Comparison of ENCODE assay signal across 21 mouse cellular contexts in genomic region chr1:39636196-39636595, GRCm38 (mm10). TPM values are rescaled to one million over a fixed set of nuclear protein-coding genes. Genes with fewer than 3 reads are reported as not detected.
A peak's percentile ranks its signal among the peaks of the same experiment; 100 is the strongest.
DNase-seq lines count a peak whose midpoint lies in the region; ATAC-seq and TF ChIP-seq lines count a peak whose summit lies in the region.
"Had no signal": no experiment of that assay in that cellular context is flagged by ENCODE, and none has a peak within 500 bp of the region (broad histone marks: within the 10 kb centered on the region; RNA-seq: fewer than 3 reads in every experiment).

No protein-coding gene starts in this region.

- intact Hi-C loops in left cerebral cortex, adult 2 months (cut with DNase I) = no loop called here

- no peak for DNase-seq in forebrain, embryonic 10.5 days (ENCODE audit: extremely low spot score, low spot score)
- no peak for DNase-seq in left cerebral cortex, adult 2 months (ENCODE audit: extremely low spot score in 1 of 2, low spot score in 2 of 2)
- DNase-seq in left cerebral cortex, adult 9 months (ENCODE audit: low spot score in 2 of 2) = no peak
- DNase-seq in embryonic facial prominence, embryonic 10.5 days (ENCODE audit: low spot score) = no peak
- no peak for DNase-seq in adrenal gland, adult 2 months
- DNase-seq in kidney, postnatal 14 days = no peak
- DNase-seq: cerebellum, adult 2 months; cerebellum, postnatal 36 days; kidney, adult 8-10 months; kidney, postnatal 25 days; right cerebral cortex, postnatal 25 days had no signal

- H3K36me3 ChIP-seq in forebrain, embryonic 10.5 days (replicated peaks) = no peaks in the 10 kb centered on the region
- no peaks in the 10 kb centered on the region for H3K36me3 ChIP-seq in forebrain, embryonic 12.5 days (replicated peaks)
- H3K36me3 ChIP-seq in embryonic facial prominence, embryonic 10.5 days (replicated peaks) = no peaks in the 10 kb centered on the region
- H3K36me3 ChIP-seq: forebrain, embryonic 15.5 days; G1E; heart, embryonic 15.5 days; limb, embryonic 12.5 days; midbrain, embryonic 15.5 days; stomach, embryonic 15.5 days had no signal

- H3K9me3 ChIP-seq in forebrain, embryonic 10.5 days = no peaks in the 10 kb centered on the region
- H3K9me3 ChIP-seq in forebrain, embryonic 12.5 days = no peaks in the 10 kb centered on the region
- H3K9me3 ChIP-seq in embryonic facial prominence, embryonic 10.5 days = no peaks in the 10 kb centered on the region
- H3K9me3 ChIP-seq: forebrain, embryonic 15.5 days; G1E; heart, embryonic 15.5 days; limb, embryonic 12.5 days; midbrain, embryonic 15.5 days; stomach, embryonic 15.5 days had no signal

- no peak overlapping the region for H3K4me2 ChIP-seq in forebrain, embryonic 12.5 days
- H3K4me2 ChIP-seq: forebrain, embryonic 15.5 days; heart, embryonic 15.5 days; limb, embryonic 12.5 days; midbrain, embryonic 15.5 days; stomach, embryonic 15.5 days had no signal

- no peak for ATAC-seq in forebrain, embryonic 12.5 days (ENCODE audit: low FRiP score)
- peak; percentile 61; the same call in 1 of the 2 replicates for ATAC-seq in megakaryocyte progenitor cell, adult 5-6 weeks (replicated peaks; ENCODE audit: poor library complexity)
- ATAC-seq: forebrain, embryonic 15.5 days had no signal

- no peak for TF ChIP-seq CTCF in left cerebral cortex, adult 2 months (IDR thresholded peaks at IDR 0.05)

- H3K9ac ChIP-seq in forebrain, embryonic 12.5 days = no peak overlapping the region
- H3K9ac ChIP-seq: forebrain, embryonic 15.5 days; heart, embryonic 15.5 days; limb, embryonic 12.5 days; liver, embryonic 14.5 days; midbrain, embryonic 15.5 days; stomach, embryonic 15.5 days had no signal

- no peaks in the 10 kb centered on the region; the same call in 1 of the 2 replicates for H3K27me3 ChIP-seq in forebrain, embryonic 10.5 days (ENCODE audit: poor library complexity, severe bottlenecking)
- no peaks in the 10 kb centered on the region; the same call in 1 of the 2 replicates for H3K27me3 ChIP-seq in forebrain, embryonic 12.5 days
- H3K27me3 ChIP-seq in embryonic facial prominence, embryonic 10.5 days (replicated peaks; ENCODE audit: low read depth, poor library complexity, severe bottlenecking) = no peaks in the 10 kb centered on the region
- H3K27me3 ChIP-seq: forebrain, embryonic 15.5 days; heart, embryonic 15.5 days; midbrain, embryonic 15.5 days; stomach, embryonic 15.5 days had no signal

- H3K27ac ChIP-seq in forebrain, embryonic 10.5 days = peak overlapping the region; percentile 53
- H3K27ac ChIP-seq in forebrain, embryonic 12.5 days = no peak overlapping the region
- peak overlapping the region; percentile 62; the same call in 1 of the 2 replicates for H3K27ac ChIP-seq in left cerebral cortex, adult 2 months
- peak overlapping the region; percentile 35; the same call in 1 of the 2 replicates for H3K27ac ChIP-seq in embryonic facial prominence, embryonic 10.5 days (replicated peaks)
- H3K27ac ChIP-seq: forebrain, embryonic 15.5 days; heart, embryonic 15.5 days; limb, embryonic 12.5 days; liver, embryonic 14.5 days; midbrain, embryonic 15.5 days; stomach, embryonic 15.5 days had no signal

- no peak overlapping the region for H3K4me3 ChIP-seq in forebrain, embryonic 10.5 days
- H3K4me3 ChIP-seq in forebrain, embryonic 12.5 days (replicated peaks) = no peak overlapping the region
- H3K4me3 ChIP-seq in left cerebral cortex, adult 2 months = no peak overlapping the region
- H3K4me3 ChIP-seq in embryonic facial prominence, embryonic 10.5 days = 0 out of 2 replicates have a peak overlapping the region, but pooled peaks have one; percentile 20
- H3K4me3 ChIP-seq: forebrain, embryonic 15.5 days; heart, embryonic 15.5 days; limb, embryonic 12.5 days; midbrain, embryonic 15.5 days; myocyte; stomach, embryonic 15.5 days had no signal

- 22% methylated on average over 5 of the region's 5 CpGs for WGBS in forebrain, embryonic 10.5 days
- 34% methylated on average over 5 of the region's 5 CpGs for WGBS in forebrain, embryonic 12.5 days
- WGBS in embryonic facial prominence, embryonic 10.5 days = 27% methylated on average over 5 of the region's 5 CpGs

- peaks cover 14% of the 10 kb centered on the region for H3K4me1 ChIP-seq in forebrain, embryonic 10.5 days
- peaks cover 10% of the 10 kb centered on the region for H3K4me1 ChIP-seq in forebrain, embryonic 12.5 days
- peaks cover 14% of the 10 kb centered on the region for H3K4me1 ChIP-seq in embryonic facial prominence, embryonic 10.5 days
- H3K4me1 ChIP-seq: forebrain, embryonic 15.5 days; heart, embryonic 15.5 days; midbrain, embryonic 15.5 days; stomach, embryonic 15.5 days had no signal

RNA-seq across cellular contexts. Expression of gene Creg2, which starts 15.1 kb away (rescaled TPM):
- polyA plus RNA-seq in forebrain, embryonic 10.5 days (2016; fragmentation: Nextera tagmentation; extraction: Ambion mirVana) = 0.05 TPM in 1 of 2 replicates, not detected in the other
- 0.22 and 0.38 TPM in 2 replicates for polyA plus RNA-seq in forebrain, embryonic 12.5 days (2016; fragmentation: Nextera tagmentation; extraction: Ambion mirVana)
- total RNA-seq in left cerebral cortex, adult 2 months (2021) = 10 to 100 TPM; 81.1 to 90.6 TPM
- 0.06 and 0.14 TPM in 2 replicates for polyA plus RNA-seq in embryonic facial prominence, embryonic 10.5 days (2016; fragmentation: Nextera tagmentation; extraction: Ambion mirVana)
- not detected in 2 replicates for total RNA-seq in megakaryocyte progenitor cell, adult 5-6 weeks (2015)
- total RNA-seq in megakaryocyte progenitor cell, adult 5-6 weeks (2017) = not detected in 2 replicates
- total RNA-seq in adrenal gland, adult 2 months (2021) = under 1 TPM; 0.26 to 0.48 TPM
- 0.03 and 0.19 TPM in 2 replicates for polyA plus RNA-seq in adrenal gland, adult 2 months (2012; rRNA removed)
- polyA plus RNA-seq: G1E, myocyte had no signal

RNA-seq across cellular contexts. Expression of gene Rnf149, which starts 59.0 kb away (rescaled TPM):
- polyA plus RNA-seq in forebrain, embryonic 10.5 days (2016; fragmentation: Nextera tagmentation; extraction: Ambion mirVana) = 18.9 and 22.9 TPM in 2 replicates
- polyA plus RNA-seq in forebrain, embryonic 12.5 days (2016; fragmentation: Nextera tagmentation; extraction: Ambion mirVana) = 24.7 and 30.5 TPM in 2 replicates
- 10 to 100 TPM; 30.8 to 30.9 TPM for total RNA-seq in left cerebral cortex, adult 2 months (2021)
- 23.1 and 23.4 TPM in 2 replicates for polyA plus RNA-seq in embryonic facial prominence, embryonic 10.5 days (2016; fragmentation: Nextera tagmentation; extraction: Ambion mirVana)
- 22.3 and 27.5 TPM in 2 replicates for total RNA-seq in megakaryocyte progenitor cell, adult 5-6 weeks (2015)
- 32.7 and 35.9 TPM in 2 replicates for total RNA-seq in megakaryocyte progenitor cell, adult 5-6 weeks (2017)
- 10 to 100 TPM; 39.1 to 42.5 TPM for total RNA-seq in adrenal gland, adult 2 months (2021)
- 30.0 and 66.9 TPM in 2 replicates for polyA plus RNA-seq in adrenal gland, adult 2 months (2012; rRNA removed)
